In the genomic region with DNA sequence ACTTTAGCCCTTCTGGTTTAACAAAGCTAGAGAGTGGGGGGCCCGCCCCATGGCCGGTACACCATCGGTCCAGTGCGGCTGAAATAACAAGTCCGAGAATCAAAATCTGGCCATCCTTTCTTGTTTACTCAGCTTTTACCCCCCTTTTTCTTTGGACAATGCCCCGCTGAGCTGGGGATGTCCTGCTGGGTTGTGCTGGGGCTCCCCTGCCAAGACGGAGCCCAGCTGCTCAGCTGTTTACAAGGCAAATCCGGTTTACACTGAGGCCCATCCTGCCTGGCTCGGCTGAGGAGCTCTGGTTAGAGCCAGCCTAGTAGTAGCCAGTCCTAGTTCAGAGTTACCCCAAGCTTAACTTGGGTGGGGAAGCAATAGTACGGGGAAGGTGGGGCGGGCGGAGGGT, we compare ENCODE assay signal across 9 mouse cellular contexts.
A peak's percentile ranks its signal among the peaks of the same experiment; 100 is the strongest.
DNase-seq lines count a peak whose midpoint lies in the region; ATAC-seq lines count a peak whose summit lies in the region.
"Had no signal": no experiment of that assay in that cellular context is flagged by ENCODE, and none has a peak within 500 bp of the region (broad histone marks: within the 10 kb centered on the region; RNA-seq: fewer than 3 reads in every experiment).

No protein-coding gene starts in this region.

- 45% methylated on average over 12 of the region's 12 CpGs for WGBS in hindbrain, embryonic 11.5 days

- peaks cover 4% of the 10 kb centered on the region for H3K27me3 ChIP-seq in hindbrain, embryonic 11.5 days (ENCODE audit: control insufficient read depth, insufficient read depth, low read length)

- ATAC-seq in hindbrain, embryonic 11.5 days (ENCODE audit: low FRiP score), result no peak

- no peak overlapping the region for H3K4me2 ChIP-seq in hindbrain, embryonic 11.5 days (replicated peaks; ENCODE audit: low read depth, low read length)

- no peak overlapping the region for H3K9ac ChIP-seq in hindbrain, embryonic 11.5 days (ENCODE audit: low read depth, low read length)

- peak; percentile 6 for DNase-seq in kidney, adult 9 months
- no peak for DNase-seq in kidney, adult 11 months
- peak; percentile 67 for DNase-seq in ES-CJ7 (ENCODE audit: low read depth, low spot score)
- peak; percentile 18 for DNase-seq in hindbrain, embryonic 11.5 days (ENCODE audit: low spot score)
- DNase-seq in lung, postnatal 14 days, result peak; percentile 55
- DNase-seq in adrenal gland, adult 18-20 months (ENCODE audit: low spot score in 2 of 2), result no peak
- DNase-seq in left cerebral cortex, adult 11 months (ENCODE audit: low spot score), result no peak
- DNase-seq in heart, adult 8-10 months (ENCODE audit: low spot score), result no peak
- DNase-seq: spleen, adult 18-20 months had no signal

- H3K27ac ChIP-seq in hindbrain, embryonic 11.5 days (ENCODE audit: low read depth, low read length), result no peak overlapping the region

- no peaks in the 10 kb centered on the region for H3K4me1 ChIP-seq in hindbrain, embryonic 11.5 days (replicated peaks; ENCODE audit: control insufficient read depth, insufficient read depth, low read length)

- H3K9me3 ChIP-seq in hindbrain, embryonic 11.5 days (ENCODE audit: control insufficient read depth, low read length), result no peaks in the 10 kb centered on the region

- H3K36me3 ChIP-seq in hindbrain, embryonic 11.5 days (ENCODE audit: control insufficient read depth, insufficient read depth, low read length), result no peaks in the 10 kb centered on the region

- H3K4me3 ChIP-seq in hindbrain, embryonic 11.5 days (ENCODE audit: low read depth, low read length), result no peak overlapping the region

Comparison
In these comparisons a context has a peak if more than half of its experiments do, and no peak if none do; other contexts are left out.
1. DNase-seq: peak in kidney, adult 9 months (single experiment), ES-CJ7 (single experiment), hindbrain, embryonic 11.5 days (single experiment) and lung, postnatal 14 days (single experiment); none in kidney, adult 11 months (single experiment), adrenal gland, adult 18-20 months (0 of 2), left cerebral cortex, adult 11 months (single experiment) and heart, adult 8-10 months (single experiment).